Mouse (Mus musculus) cerebellum, adult 2 months (tissue): ENCODE data around the gene Ykt6.

ENCODE experiments used
- CTCF ChIP-seq: fragments of 200-500 bp; IDR thresholded peaks from 2 replicates; pipeline ENCODE4 v1.5.1; 2011; ENCODE audit warnings: low read depth, mild to moderate bottlenecking, control low read depth, low read length, moderate library complexity, borderline replicate concordance; ENCODE audit not compliant: insufficient read depth
- POLR2A ChIP-seq: fragments of 200-500 bp; IDR thresholded peaks from 2 replicates; pipeline ENCODE4 v1.6.1; 2011; ENCODE audit warnings: low read length, control low read depth, borderline replicate concordance; ENCODE audit not compliant: insufficient read depth

- TF ChIP-seq POLR2A (no peak), CTCF (no peak)
Measured at GRCm38 (mm10) chr11:5916178-5916548, 39.3 kb upstream of the Ykt6 start.
